Mouse (Mus musculus): ENCODE results near the gene Mrpl27.

GRCm38 (mm10) chr11:94680639-94681038, 27.1 kb downstream of the Mrpl27 start:
- TF ChIP-seq POLR2A (IDR thresholded peaks at IDR 0.05; ENCODE audit: extremely low read depth, insufficient read depth, low read length) (no peak), CTCF (IDR thresholded peaks at IDR 0.05; ENCODE audit: low read depth, low read length) (peak; percentile 36; the same call in 1 of the 2 replicates)
